Mouse (Mus musculus) lung, embryonic 15.5 days (tissue): ENCODE results near the gene Ccl24. TPM values are rescaled to one million over a fixed set of nuclear protein-coding genes. Genes with fewer than 3 reads are reported as not detected.

Experiments used
- ATAC-seq: fragments of 200-750 bp; cut with Nextera tagmentation; 2 replicates; pipeline ENCODE4 v1.8.0; 2017; ENCODE audit warnings: moderate number of reproducible peaks, borderline replicate concordance; ENCODE audit not compliant: low FRiP score, low TSS enrichment; ENCODE audit errors: extremely low read depth
- H3K27ac ChIP-seq: fragments of 300-500 bp; sonication (generic); 2 replicates; pipeline ENCODE4 v1.5.1; 2015; ENCODE audit warnings: moderate library complexity, mild to moderate bottlenecking, inconsistent platforms
- H3K27me3 ChIP-seq: fragments of 300-500 bp; sonication (generic); 2 replicates; pipeline ENCODE4 v1.6.1; 2015; ENCODE audit warnings: inconsistent platforms
- H3K36me3 ChIP-seq: fragments of 300-500 bp; sonication (generic); 2 replicates; pipeline ENCODE4 v1.6.1; 2015; ENCODE audit warnings: inconsistent platforms
- H3K4me1 ChIP-seq: fragments of 300-500 bp; sonication (generic); 2 replicates; pipeline ENCODE4 v1.6.1; 2015; ENCODE audit warnings: inconsistent platforms
- H3K4me2 ChIP-seq: fragments of 300-500 bp; sonication (generic); 2 replicates; pipeline ENCODE4 v1.6.1; 2015; ENCODE audit warnings: inconsistent platforms, mild to moderate bottlenecking, moderate library complexity
- H3K4me3 ChIP-seq: fragments of 300-500 bp; sonication (generic); 2 replicates; pipeline ENCODE4 v1.5.1; 2015; ENCODE audit warnings: mild to moderate bottlenecking, inconsistent platforms
- H3K9ac ChIP-seq: fragments of 300-500 bp; sonication (generic); 2 replicates; pipeline ENCODE4 v1.6.1; 2015; ENCODE audit warnings: inconsistent platforms
- H3K9me3 ChIP-seq: fragments of 300-500 bp; sonication (generic); 2 replicates; pipeline ENCODE4 v1.6.1; 2016; ENCODE audit warnings: inconsistent platforms
- WGBS: fragments of 180-500 bp; shearing (Covaris S2); methylation state at CpG from one replicate; pipeline ENCODE4 v1.1.7; 2015; 5-methylcytosine and 5-hydroxymethylcytosine counted together
- polyA plus RNA-seq: library from polyadenylated mRNA; unstranded; fragments of >200 nt; fragmentation: Nextera tagmentation; extraction: Ambion mirVana; gene quantifications from 2 replicates; pipeline ENCODE4 v1.2.1, GENCODE M21; 2015

Ccl24 gene
- polyA plus RNA-seq, 1 experiment from 2014 or later: 4.0 TPM

DNA sequence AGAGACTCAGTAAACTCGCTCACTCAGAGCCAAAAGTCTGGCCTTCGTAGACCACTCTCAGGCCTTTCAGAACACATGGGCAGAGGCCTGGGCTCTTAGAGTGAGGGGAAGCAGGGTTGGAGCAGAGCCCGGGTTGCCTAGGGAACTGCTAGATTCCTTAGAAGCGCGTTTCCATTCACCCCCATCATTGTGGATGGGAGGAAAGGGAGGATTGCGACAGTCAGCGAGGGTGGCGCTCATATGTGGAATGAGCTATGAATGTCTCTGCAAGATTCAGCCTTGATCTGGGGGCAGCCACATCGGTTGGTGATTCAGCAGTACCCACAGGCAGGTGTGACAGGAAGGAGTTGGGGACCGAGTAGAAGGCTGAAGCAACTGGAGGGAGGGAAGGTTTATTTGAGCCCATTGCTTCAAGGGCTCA is 6.5 kb upstream of the Ccl24 start:
- Histone ChIP-seq H3K4me1 (no peaks in the 10 kb centered on the region), H3K9me3 (no peaks in the 10 kb centered on the region), H3K27me3 (no peaks in the 10 kb centered on the region), H3K9ac (no peak overlapping the region), H3K4me3 (no peak overlapping the region), H3K4me2 (no peak overlapping the region), H3K36me3 (no peaks in the 10 kb centered on the region), H3K27ac (no peak overlapping the region)
- 78% methylated on average over 10 of the region's 10 CpGs for WGBS
- no peak for ATAC-seq

DNA sequence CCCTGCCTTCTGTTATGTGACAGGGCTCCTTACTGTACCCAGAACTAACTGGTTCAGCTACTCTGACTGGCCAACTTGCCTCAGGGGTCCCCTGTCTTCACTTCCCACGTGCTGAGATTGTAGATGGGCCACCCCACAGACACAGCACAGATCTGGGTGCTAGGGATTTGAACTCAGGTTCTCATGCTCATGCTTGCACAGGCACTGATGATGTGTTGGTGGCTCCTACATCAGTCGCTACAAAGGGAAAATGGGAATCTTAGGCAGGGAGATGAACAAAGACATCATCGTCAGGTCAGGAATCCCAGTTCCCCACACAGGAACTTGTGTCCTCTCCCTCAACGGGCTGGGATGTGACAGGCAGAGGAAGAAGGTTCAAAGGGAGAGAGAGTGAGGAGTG is 3.2 kb upstream of the Ccl24 start:
- H3K4me3 ChIP-seq: no peak overlapping the region
- no peaks in the 10 kb centered on the region for H3K4me1 ChIP-seq
- H3K36me3 ChIP-seq: no peaks in the 10 kb centered on the region
- no peak overlapping the region for H3K27ac ChIP-seq
- no peak overlapping the region for H3K9ac ChIP-seq
- no peak overlapping the region for H3K4me2 ChIP-seq
- H3K27me3 ChIP-seq: no peaks in the 10 kb centered on the region
- no peaks in the 10 kb centered on the region for H3K9me3 ChIP-seq
- ATAC-seq: no peak
- 53% methylated on average over 4 of the region's 4 CpGs for WGBS

DNA sequence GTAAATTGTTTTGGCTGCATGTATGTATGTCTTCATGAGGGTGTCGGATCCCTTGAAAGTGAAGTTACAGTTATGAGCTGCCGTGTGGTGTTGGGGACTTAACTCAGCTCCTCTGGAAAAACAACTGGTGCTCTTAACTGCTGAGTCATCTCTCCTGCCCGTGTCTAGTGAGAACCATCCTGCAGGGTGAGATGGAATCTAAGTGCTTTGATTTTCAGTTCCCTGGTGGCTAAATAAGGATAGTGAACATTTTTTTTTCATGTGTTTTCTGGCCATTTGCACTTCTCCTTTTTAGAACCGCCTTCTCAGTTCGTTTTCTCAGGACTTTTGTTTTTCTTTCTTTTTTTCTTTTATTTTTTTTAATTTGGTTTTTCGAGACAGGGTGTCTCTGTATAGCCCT is 4.2 kb downstream of the Ccl24 start:
- Histone ChIP-seq H3K4me2 (no peak overlapping the region), H3K27me3 (no peaks in the 10 kb centered on the region), H3K27ac (no peak overlapping the region), H3K4me3 (no peak overlapping the region), H3K9me3 (no peaks in the 10 kb centered on the region), H3K4me1 (no peaks in the 10 kb centered on the region), H3K36me3 (no peaks in the 10 kb centered on the region), H3K9ac (no peak overlapping the region)
- WGBS: 59% methylated on average over 6 of the region's 6 CpGs
- ATAC-seq: no peak

DNA sequence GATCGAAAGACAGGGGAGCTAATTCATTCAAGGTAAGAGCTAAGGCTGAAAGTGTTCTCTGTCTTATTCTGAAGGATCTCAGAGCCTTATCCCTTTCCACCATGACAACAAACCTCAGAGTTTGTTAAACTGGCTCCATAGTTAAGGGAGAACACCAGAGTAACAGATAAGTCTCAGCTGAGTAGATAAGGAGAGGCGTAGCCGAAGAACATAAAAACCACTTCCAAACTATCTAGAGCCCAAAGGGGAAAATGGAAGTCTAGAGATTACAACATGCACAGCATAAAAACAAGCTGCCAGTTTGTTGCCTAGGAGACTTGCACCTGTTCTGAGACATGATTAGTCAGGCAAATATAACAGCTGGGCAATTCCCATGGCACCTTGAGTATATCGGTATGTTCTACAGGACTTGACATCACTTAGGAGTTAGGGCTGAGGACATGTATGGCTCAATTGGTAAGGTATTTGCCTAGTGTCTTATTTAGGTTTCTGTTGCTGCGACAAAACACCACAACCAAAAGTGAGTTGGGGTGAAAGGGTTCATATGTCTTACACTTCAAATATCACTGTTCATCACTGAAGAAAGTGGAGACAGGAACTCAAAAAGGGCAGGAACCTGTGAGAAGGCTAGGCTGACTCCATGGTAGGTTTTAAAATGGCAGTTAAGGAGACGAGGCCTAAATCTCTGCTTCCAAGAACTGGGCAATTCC is 5.1 kb downstream of the Ccl24 start:
- Histone ChIP-seq H3K27me3 (no peaks in the 10 kb centered on the region), H3K9ac (no peak overlapping the region), H3K4me1 (no peaks in the 10 kb centered on the region), H3K4me2 (no peak overlapping the region), H3K9me3 (no peaks in the 10 kb centered on the region), H3K27ac (no peak overlapping the region), H3K36me3 (no peaks in the 10 kb centered on the region), H3K4me3 (no peak overlapping the region)
- 83% methylated on average over 6 of the region's 6 CpGs for WGBS
- no peak for ATAC-seq

DNA sequence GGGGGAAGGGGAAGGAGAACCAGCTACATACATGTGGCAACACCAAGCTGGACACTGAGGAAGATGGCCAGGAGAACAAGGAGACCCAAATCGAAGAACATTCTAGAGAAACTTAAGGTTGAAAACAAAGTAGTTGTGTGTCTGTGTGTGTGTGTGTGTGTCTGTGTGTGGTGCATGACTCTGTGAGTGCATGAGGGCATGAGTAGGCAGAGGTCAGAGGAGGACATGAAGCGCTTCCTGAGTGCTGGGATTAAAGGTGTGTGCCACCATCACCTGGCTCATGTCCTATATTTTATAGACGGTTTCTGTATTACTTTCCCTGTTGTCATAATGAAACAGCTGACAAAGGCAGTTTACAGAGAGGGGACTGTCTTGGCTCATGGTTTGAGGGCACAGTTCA is 9.4 kb downstream of the Ccl24 start, which contains the start of gene Ccl26:
Gene Ccl26, minus strand, starts transcription at position 101 of the 400 bp plus-strand sequence.
- H3K4me3 ChIP-seq: no peak within 1 kb of the TSS
- no peak within 1 kb of the TSS for H3K27ac ChIP-seq
- H3K4me2 ChIP-seq: no peak within 1 kb of the TSS
- no peak for ATAC-seq
- no peak within 1 kb of the TSS for H3K9ac ChIP-seq
- H3K27me3 ChIP-seq: no peaks in the 10 kb centered on the region
- H3K9me3 ChIP-seq: no peaks in the 10 kb centered on the region
- H3K36me3 ChIP-seq: no peaks in the 10 kb centered on the region
- WGBS: 86% methylated on average over 3 of the region's 3 CpGs
- no peaks in the 10 kb centered on the region for H3K4me1 ChIP-seq

DNA sequence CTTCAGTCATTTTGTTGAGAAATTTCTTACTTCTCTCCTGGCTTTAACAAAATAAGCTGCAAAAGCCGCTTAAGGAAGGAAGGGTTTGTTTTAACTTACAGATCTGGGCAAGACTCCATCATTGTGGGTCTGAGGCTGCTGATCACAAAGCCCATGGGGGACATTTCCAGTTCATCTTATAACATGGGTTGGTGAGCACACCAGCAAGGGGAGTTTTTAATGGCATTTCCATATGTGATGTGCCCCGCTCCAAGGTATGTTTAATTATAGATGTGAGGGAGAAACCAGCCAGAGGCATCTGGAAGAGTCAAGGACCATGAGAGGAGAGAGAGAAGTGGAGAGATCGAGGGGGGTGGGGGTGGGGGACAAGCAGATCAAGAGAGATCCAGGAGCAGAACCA is 15.2 kb downstream of the Ccl24 start:
- no peak overlapping the region for H3K4me3 ChIP-seq
- H3K9me3 ChIP-seq: no peaks in the 10 kb centered on the region
- no peak overlapping the region for H3K4me2 ChIP-seq
- no peak overlapping the region for H3K9ac ChIP-seq
- no peaks in the 10 kb centered on the region for H3K27me3 ChIP-seq
- no peaks in the 10 kb centered on the region for H3K4me1 ChIP-seq
- H3K36me3 ChIP-seq: no peaks in the 10 kb centered on the region
- 55% methylated on average over 3 of the region's 3 CpGs for WGBS
- ATAC-seq: no peak
- no peak overlapping the region for H3K27ac ChIP-seq

DNA sequence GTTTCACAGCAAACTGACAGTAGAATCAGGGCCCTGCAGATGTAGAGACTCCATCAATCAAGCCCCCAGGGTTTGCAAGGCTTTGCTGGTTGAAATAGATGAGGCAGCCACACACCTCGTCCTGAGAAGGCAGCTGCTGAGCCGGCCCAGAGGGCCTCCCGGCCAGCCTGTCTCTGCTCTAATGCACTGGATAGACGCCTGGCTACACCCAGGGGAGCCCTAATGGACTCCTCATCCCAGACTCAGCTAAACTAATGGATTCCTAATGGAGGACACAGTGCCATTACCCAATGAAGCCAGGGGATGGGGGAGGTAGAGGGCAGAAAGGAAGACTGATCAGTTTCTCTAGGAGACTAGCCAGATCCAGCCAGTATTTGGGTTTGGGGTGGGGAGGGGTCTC is 15.8 kb downstream of the Ccl24 start:
- no peak overlapping the region for H3K27ac ChIP-seq
- H3K9ac ChIP-seq: no peak overlapping the region
- H3K36me3 ChIP-seq: no peaks in the 10 kb centered on the region
- no peaks in the 10 kb centered on the region for H3K27me3 ChIP-seq
- H3K4me3 ChIP-seq: no peak overlapping the region
- H3K4me2 ChIP-seq: no peak overlapping the region
- H3K4me1 ChIP-seq: no peaks in the 10 kb centered on the region
- WGBS: 23% methylated on average over 4 of the region's 4 CpGs
- H3K9me3 ChIP-seq: no peaks in the 10 kb centered on the region
- no peak for ATAC-seq

DNA sequence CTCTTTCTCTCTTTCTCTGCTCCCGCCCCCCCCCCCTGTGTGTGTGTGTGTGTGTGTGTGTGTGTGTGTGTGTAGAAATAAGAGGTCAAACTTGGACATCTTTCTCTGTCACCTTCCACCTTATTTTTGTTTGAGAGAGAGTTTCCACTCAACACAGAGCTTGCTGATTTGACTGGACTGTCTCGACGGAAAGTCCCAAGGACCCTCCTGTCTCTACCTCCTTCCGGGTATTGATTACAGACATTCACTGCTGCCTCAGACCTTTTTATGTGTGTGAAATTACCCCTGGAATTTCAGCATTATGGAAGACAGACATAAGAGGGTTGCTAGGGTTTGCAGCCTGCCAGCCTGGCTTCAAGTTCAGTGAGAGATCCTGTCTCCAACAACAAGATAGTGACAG is 16.6 kb downstream of the Ccl24 start:
- ATAC-seq: no peak
- no peaks in the 10 kb centered on the region for H3K4me1 ChIP-seq
- no peak overlapping the region for H3K4me3 ChIP-seq
- H3K9ac ChIP-seq: no peak overlapping the region
- H3K36me3 ChIP-seq: no peaks in the 10 kb centered on the region
- no peak overlapping the region for H3K4me2 ChIP-seq
- 92% methylated on average over 3 of the region's 4 CpGs for WGBS
- no peaks in the 10 kb centered on the region for H3K27me3 ChIP-seq
- no peaks in the 10 kb centered on the region for H3K9me3 ChIP-seq
- H3K27ac ChIP-seq: no peak overlapping the region

DNA sequence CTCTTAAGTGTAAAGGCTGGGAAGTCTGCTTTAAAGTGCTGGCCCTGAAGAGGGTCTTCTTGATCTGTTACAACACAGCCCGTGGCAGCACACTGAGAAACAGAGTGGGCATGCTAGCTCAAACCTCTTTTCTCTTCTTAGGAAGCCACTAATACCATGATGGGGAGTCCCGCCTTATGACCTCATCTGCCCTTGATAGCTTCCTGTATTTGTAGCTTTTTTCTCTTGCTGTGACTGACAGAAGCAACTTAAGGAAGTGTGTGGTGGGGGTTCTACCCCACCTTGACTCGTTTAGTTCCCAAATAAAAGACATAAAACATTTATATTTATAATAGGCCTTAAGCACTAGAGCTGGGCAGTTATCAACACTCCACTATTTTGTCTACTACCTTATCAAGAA is 21.3 kb downstream of the Ccl24 start:
- Histone ChIP-seq H3K27me3 (no peaks in the 10 kb centered on the region), H3K9me3 (no peaks in the 10 kb centered on the region), H3K36me3 (no peaks in the 10 kb centered on the region), H3K4me3 (no peak overlapping the region), H3K9ac (no peak overlapping the region), H3K27ac (no peak overlapping the region), H3K4me2 (no peak overlapping the region), H3K4me1 (no peaks in the 10 kb centered on the region)
- no peak for ATAC-seq
- 68% methylated on average over 3 of the region's 3 CpGs for WGBS

DNA sequence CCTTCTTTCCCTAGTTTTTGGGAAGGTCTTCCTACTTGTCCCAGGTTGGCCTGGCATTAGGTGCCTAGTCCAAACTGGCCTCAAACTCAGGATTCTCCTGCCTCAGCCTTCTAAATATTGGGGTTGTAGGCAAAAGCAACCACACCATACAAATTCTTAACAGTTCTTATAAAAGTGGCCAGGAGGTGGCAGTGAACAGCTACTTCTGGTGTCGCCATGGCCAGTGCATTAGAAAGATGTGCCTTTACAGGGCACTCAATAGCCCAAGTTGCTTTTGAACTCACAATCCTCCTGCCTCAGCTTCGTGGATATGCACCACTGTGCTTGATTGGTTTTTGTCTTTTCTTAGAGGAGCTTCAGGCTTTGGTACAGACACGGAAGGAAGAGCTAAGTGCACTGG is 21.9 kb downstream of the Ccl24 start:
- ATAC-seq: no peak
- Histone ChIP-seq H3K9me3 (no peaks in the 10 kb centered on the region), H3K4me1 (no peaks in the 10 kb centered on the region), H3K9ac (no peak overlapping the region), H3K27ac (no peak overlapping the region), H3K27me3 (no peaks in the 10 kb centered on the region), H3K36me3 (no peaks in the 10 kb centered on the region), H3K4me3 (no peak overlapping the region), H3K4me2 (no peak overlapping the region)
- WGBS: 29% methylated on average over 3 of the region's 3 CpGs

DNA sequence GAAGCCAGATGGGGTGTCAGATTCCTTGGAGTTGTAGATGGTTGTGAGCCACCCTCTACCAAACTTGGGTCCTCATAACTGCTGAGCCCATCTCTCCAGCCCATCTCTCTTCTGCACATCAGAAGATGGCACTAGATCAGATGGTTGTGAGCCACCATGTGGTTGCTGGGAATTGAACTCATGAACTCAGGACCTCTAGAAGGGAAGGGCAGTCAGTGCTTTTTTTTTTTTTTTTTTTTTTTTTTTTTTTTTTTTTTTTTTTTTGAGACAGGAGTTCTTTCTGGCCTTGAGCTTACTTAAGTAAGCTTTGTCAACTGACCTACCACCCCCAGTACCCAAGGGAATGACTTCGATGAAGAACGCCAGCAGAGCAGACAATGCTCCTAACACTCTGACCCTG is 24.9 kb downstream of the Ccl24 start:
- no peak overlapping the region for H3K9ac ChIP-seq
- H3K9me3 ChIP-seq: no peaks in the 10 kb centered on the region
- H3K27me3 ChIP-seq: no peaks in the 10 kb centered on the region
- WGBS: 84% methylated on average over 2 of the region's 2 CpGs
- H3K4me2 ChIP-seq: no peak overlapping the region
- H3K36me3 ChIP-seq: no peaks in the 10 kb centered on the region
- ATAC-seq: no peak
- H3K4me3 ChIP-seq: no peak overlapping the region
- H3K27ac ChIP-seq: no peak overlapping the region
- peaks cover 10% of the 10 kb centered on the region for H3K4me1 ChIP-seq

DNA sequence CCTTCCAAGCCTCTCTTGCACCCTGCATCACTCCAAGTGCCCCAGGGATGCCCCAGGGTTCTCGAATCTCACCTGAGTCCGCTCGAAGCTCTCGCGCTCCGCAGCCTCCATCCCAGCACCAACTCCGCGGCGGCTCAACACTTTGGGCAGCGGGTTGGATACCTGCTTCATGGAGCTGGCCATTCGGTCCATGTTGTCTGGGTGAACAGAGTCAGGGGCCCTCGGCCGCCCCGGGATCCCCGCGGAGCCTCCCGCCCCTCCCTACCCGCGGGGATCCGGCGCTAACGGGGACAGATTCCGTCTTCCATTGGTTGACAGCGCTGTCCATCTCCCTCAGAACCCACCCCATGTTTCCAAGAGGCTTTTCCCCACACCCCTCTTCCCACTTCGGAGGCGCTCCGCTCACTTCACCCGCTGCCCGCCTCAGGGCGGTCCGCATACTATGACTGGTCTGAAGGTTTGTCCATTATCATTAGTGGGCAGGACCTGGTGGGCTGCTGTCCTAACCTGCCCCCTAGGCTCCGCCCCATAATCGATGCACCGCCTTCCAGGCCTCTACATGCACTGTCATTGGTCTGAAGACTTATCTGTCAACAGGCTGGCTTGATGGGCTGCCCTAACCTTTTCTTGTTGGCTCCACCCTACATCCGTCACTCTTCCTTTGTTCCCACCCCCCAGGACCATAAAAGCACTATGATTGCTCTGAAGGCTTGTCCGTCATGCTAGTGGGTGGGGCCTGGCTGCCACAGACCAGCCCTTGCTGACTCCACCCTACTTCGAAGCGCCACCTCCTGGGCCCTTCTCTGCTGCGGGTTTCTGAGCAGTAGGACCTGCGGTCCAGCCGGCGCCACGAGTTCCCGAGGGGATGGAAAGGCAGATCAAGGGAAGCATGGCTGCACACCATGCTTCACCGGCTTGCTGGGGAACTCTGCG is 27.7 kb downstream of the Ccl24 start, which contains the start of gene Hip1:
Gene Hip1, minus strand, starts transcription at position 256 of the 933 bp plus-strand sequence.
- WGBS: under 1% methylated on average over 46 of the region's 46 CpGs
- no peaks in the 10 kb centered on the region for H3K36me3 ChIP-seq
- ATAC-seq: peak; percentile 100
- H3K27ac ChIP-seq: peak within 1 kb of the TSS; percentile 31; the same call in 1 of the 2 replicates
- peaks cover 10% of the 10 kb centered on the region for H3K4me1 ChIP-seq
- peak within 1 kb of the TSS; percentile 72 for H3K9ac ChIP-seq
- no peaks in the 10 kb centered on the region for H3K9me3 ChIP-seq
- H3K4me2 ChIP-seq: peak within 1 kb of the TSS; percentile 97
- H3K27me3 ChIP-seq: no peaks in the 10 kb centered on the region
- H3K4me3 ChIP-seq: peak within 1 kb of the TSS; percentile 82
